Mouse (Mus musculus): ENCODE data around the gene Prb1.
"Not testable (repeated sequence)": the region's sequence is repeated elsewhere in the genome, so short reads cannot be mapped to it uniquely, and the experiment has no call there.

Gene Prb1

GRCm38 (mm10) chr6:132210421-132210820 lies at the start of gene Prb1:
Gene Prb1 (minus strand): TSS chr6:132210521.
- DNase-seq, result not testable (repeated sequence)
